Mouse (Mus musculus) forebrain, embryonic 11.5 days (tissue): ENCODE results near the gene Ndufb2. TPM values are rescaled to one million over a fixed set of nuclear protein-coding genes. Genes with fewer than 3 reads are reported as not detected.

Source experiments
- ATAC-seq: fragments of 200-750 bp; cut with Nextera tagmentation; replicated peaks from 2 replicates; pipeline ENCODE4 v1.8.0; 2017; ENCODE audit warnings: moderate TSS enrichment; ENCODE audit not compliant: low FRiP score
- DNase-seq: peaks from one replicate; pipeline ENCODE4 v3.0.0-alpha.2; 2017; ENCODE audit warnings: low spot score
- H3K27ac ChIP-seq: fragments of 300-500 bp; sonication (generic); 2 replicates; pipeline ENCODE4 v1.5.1; 2014; ENCODE audit warnings: low read depth, low read length
- H3K27me3 ChIP-seq: fragments of 300-500 bp; sonication (generic); 2 replicates; pipeline ENCODE4 v1.6.1; 2014; ENCODE audit warnings: mild to moderate bottlenecking, low read length, mixed read lengths; ENCODE audit not compliant: control insufficient read depth, insufficient read depth
- H3K36me3 ChIP-seq: fragments of 300-500 bp; sonication (generic); 2 replicates; pipeline ENCODE4 v1.6.1; 2014; ENCODE audit warnings: mild to moderate bottlenecking, low read length, moderate library complexity, mixed read lengths; ENCODE audit not compliant: control insufficient read depth, insufficient read depth
- H3K4me1 ChIP-seq: fragments of 300-500 bp; sonication (generic); replicated peaks from 2 replicates; pipeline ENCODE4 v1.6.1; 2014; ENCODE audit warnings: low read length, mixed read lengths; ENCODE audit not compliant: control insufficient read depth, insufficient read depth
- H3K4me2 ChIP-seq: fragments of 300-500 bp; sonication (generic); 2 replicates; pipeline ENCODE4 v1.6.1; 2014; ENCODE audit warnings: low read depth, mild to moderate bottlenecking, low read length, moderate library complexity, mixed read lengths; ENCODE audit not compliant: severe bottlenecking
- H3K4me3 ChIP-seq: fragments of 300-500 bp; sonication (generic); 2 replicates; pipeline ENCODE4 v1.5.1; 2014; ENCODE audit warnings: low read depth, low read length
- H3K9ac ChIP-seq: fragments of 300-500 bp; sonication (generic); 2 replicates; pipeline ENCODE4 v1.6.1; 2014; ENCODE audit warnings: low read length
- H3K9me3 ChIP-seq: fragments of 300-500 bp; sonication (generic); 2 replicates; pipeline ENCODE4 v1.6.1; 2016; ENCODE audit warnings: low read length, mixed read lengths; ENCODE audit not compliant: control insufficient read depth
- WGBS: fragments of 180-500 bp; shearing (Covaris S2); extraction: QIAGEN DNeasy Blood & Tissue Kit; methylation state at CpG from one replicate; pipeline ENCODE4 v1.1.7; 2014; 5-methylcytosine and 5-hydroxymethylcytosine counted together
- polyA plus RNA-seq: library from polyadenylated mRNA; unstranded; fragments of >200 nt; fragmentation: Nextera tagmentation; extraction: Ambion mirVana; gene quantifications from 2 replicates; pipeline ENCODE4 v1.2.1, GENCODE M21; 2014

Ndufb2 gene
- polyA plus RNA-seq, 1 experiment from 2014 or later: 222 TPM

DNA sequence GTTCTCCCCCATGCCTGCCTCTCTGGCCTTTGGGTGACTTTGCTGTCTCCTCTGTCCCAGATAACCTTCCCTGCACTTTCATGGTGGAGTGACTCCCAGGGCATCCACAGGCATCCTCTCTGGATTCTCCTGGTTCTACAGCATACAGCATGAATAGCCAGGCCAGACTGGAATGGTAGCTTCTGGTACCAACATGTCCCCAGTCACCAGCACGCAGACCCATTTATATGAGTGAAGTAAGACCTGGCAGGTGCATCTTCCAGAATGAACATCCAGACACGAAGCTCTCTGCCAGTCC is 36.8 kb upstream of the Ndufb2 start:
- 80% methylated on average over 2 of the region's 2 CpGs for WGBS
- peak overlapping the region; percentile 79 for H3K4me2 ChIP-seq
- no peaks in the 10 kb centered on the region for H3K9me3 ChIP-seq
- no peaks in the 10 kb centered on the region for H3K36me3 ChIP-seq
- DNase-seq (no peak), ATAC-seq (no peak)
- no peak overlapping the region for H3K27ac ChIP-seq
- no peak overlapping the region for H3K9ac ChIP-seq
- no peak overlapping the region for H3K4me3 ChIP-seq
- H3K4me1 ChIP-seq: peaks cover 17% of the 10 kb centered on the region
- no peaks in the 10 kb centered on the region for H3K27me3 ChIP-seq

DNA sequence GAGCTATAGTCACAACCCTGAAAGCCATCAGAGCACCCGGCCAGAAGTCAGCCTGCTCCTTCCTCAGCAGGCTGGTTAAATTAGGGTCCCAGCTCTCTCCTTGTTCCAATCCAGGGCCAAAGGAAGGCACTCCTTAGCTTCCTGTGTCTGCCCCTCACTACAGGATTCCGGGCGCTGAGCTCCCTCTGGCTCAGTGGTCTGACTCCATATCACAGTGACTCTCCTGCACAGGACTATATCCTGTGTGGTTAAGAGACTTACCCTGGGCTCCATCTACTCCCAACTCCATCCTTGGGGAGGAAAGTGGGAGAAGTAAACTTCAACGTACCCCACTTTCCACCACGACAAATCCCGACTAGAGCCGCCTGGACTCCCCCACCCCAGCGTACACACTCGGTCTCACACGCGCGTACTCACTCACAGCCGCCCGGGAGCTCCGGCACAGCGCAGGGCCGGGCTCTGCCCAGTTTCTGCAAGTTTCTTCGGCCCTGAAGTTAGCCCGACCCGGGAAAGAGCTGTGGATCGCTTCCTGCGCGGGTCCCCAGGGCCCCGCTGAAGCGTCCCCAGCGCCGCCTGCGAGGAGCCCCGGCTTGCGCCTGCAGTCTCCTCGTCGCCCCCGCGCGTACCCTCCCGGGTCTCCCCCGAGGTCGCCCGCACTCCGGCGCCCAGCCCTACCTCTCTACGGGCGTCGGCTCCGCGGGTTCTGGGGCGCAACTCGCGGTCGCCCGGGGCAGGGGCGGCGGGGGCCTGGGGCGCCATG is 35.3 kb upstream of the Ndufb2 start:
- DNase-seq (peak; percentile 81), ATAC-seq (peak; percentile 70)
- Histone ChIP-seq H3K27me3 (no peaks in the 10 kb centered on the region), H3K4me3 (peak overlapping the region; percentile 87), H3K27ac (peak overlapping the region; percentile 92), H3K9ac (peak overlapping the region; percentile 96), H3K4me2 (peak overlapping the region; percentile 79), H3K9me3 (no peaks in the 10 kb centered on the region), H3K36me3 (no peaks in the 10 kb centered on the region), H3K4me1 (peaks cover 17% of the 10 kb centered on the region)
- under 1% methylated on average over 42 of the region's 54 CpGs for WGBS

DNA sequence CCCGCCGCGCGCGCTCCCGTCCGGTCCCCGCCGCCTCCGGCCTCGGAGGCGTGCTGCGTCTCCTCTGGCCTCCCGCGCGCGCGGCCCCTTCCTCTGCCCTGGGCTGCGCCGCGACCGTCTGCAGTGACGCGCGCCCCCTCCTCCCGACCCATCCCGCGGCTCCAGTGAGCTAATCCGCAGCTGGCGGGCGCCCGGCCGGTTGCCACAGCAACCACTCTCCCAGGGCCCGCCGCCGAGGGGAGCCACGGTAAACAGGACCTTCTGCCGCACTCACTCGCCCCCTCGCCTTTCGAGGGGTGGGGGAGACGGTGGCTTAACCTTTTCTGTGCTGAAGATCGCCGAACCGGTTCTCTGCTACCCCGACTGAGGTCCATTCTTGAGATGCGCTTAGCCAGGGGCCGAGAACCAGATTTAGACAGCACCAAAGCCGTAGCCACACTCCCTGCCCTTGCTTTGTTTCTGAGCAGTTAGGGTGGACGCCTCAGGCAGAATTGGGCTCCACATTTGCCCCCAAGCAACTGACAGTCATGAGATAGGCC is 34.6 kb upstream of the Ndufb2 start, which contains the start of gene Dennd2a:
Dennd2a (minus strand) TSS at position 145 of the 539 bp plus-strand sequence.
- Histone ChIP-seq H3K36me3 (no peaks in the 10 kb centered on the region), H3K4me2 (peak within 1 kb of the TSS; percentile 79), H3K9me3 (no peaks in the 10 kb centered on the region), H3K4me3 (peak within 1 kb of the TSS; percentile 87), H3K9ac (peak within 1 kb of the TSS; percentile 96), H3K27me3 (no peaks in the 10 kb centered on the region), H3K27ac (peak within 1 kb of the TSS; percentile 92), H3K4me1 (peaks cover 17% of the 10 kb centered on the region)
- ATAC-seq (peak; percentile 95), DNase-seq (peak; percentile 97)
- 0% methylated on average over 50 of the region's 50 CpGs for WGBS

DNA sequence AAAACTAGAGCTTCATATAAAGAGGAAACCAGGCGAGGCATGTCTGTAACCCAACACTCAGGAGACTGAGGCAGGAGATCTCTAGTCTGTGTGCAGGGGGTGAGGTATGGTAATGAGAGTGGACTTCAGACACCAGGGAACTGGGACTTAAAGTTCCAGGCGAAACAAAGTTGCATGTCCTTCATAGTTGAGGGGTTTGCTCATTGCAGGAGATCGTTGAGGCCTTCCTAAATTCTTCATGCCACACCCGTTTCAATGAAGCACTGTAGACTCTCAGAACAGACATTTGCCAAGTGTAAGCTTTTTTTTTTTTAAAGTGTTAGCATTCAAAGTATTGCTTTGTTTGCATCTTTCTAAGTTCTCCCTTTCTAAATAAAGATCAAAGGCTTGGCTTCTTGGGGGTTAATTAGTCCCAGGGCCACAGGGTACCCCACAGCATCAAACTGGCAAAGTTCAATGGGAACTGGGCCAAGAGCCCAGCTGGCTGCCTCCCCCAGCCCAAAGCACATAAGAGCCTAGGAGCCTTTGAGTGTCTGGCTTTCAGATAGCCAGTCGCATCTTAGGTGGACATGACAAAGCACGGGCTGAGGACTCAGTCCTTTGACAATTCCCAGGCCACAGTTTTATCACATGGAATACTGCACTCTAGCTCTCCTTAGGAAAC is 33.0 kb upstream of the Ndufb2 start:
- Histone ChIP-seq H3K4me1 (peaks cover 17% of the 10 kb centered on the region), H3K4me2 (no peak overlapping the region), H3K36me3 (no peaks in the 10 kb centered on the region), H3K4me3 (no peak overlapping the region), H3K27me3 (no peaks in the 10 kb centered on the region; the same call in 1 of the 2 replicates), H3K27ac (no peak overlapping the region), H3K9ac (no peak overlapping the region), H3K9me3 (no peaks in the 10 kb centered on the region)
- DNase-seq (no peak), ATAC-seq (no peak)
- WGBS: 48% methylated on average over 6 of the region's 6 CpGs

DNA sequence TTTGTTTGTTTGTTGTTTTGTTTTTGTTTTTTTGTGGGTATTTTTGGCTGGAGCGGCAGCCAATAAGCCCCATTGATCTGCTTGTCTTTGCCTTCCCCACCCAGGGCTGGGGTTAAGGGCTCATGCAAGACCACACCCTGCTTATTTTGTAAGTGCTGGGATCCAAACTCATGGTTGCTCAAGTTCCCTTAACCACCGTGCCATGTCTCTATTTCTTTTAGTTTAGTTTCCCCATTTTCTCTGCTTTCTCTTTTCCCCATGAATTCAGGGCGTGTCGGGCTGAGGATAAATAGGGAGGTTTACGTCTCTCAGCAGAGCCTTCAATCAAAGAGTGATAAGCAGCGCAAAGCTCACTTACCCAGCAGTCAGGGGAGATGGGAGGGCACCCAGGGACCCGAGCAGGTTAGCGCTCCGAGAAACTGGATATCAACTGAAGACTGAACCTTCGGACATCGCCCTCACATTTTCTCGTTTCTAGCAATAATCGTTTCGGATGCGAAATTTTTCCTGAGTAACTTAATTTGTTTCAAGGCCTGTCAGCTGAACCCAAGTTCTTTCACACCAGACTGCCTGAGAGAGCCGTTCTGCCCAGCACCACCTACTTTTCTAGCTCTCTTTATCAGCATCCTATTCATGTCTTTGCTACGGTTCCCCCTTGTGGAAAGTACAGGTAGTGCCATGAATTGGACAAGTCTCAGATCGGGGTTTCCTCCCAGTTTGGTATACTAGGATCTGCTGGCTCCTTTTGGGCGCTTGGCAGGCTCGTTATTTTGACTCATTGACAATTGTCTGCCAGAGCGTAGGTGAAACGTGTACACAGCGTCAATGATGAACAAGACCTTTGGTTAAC is 30.0 kb upstream of the Ndufb2 start:
- no peak overlapping the region for H3K4me3 ChIP-seq
- no peak overlapping the region; the same call in 1 of the 2 replicates for H3K9ac ChIP-seq
- no peaks in the 10 kb centered on the region for H3K36me3 ChIP-seq
- no peaks in the 10 kb centered on the region; the same call in 1 of the 2 replicates for H3K27me3 ChIP-seq
- H3K4me1 ChIP-seq: peaks cover 9% of the 10 kb centered on the region
- no peaks in the 10 kb centered on the region for H3K9me3 ChIP-seq
- peak overlapping the region; percentile 28; the same call in 1 of the 2 replicates for H3K4me2 ChIP-seq
- H3K27ac ChIP-seq: no peak overlapping the region
- DNase-seq (peak; percentile 80), ATAC-seq (peak; percentile 48)
- WGBS: 24% methylated on average over 23 of the region's 23 CpGs

DNA sequence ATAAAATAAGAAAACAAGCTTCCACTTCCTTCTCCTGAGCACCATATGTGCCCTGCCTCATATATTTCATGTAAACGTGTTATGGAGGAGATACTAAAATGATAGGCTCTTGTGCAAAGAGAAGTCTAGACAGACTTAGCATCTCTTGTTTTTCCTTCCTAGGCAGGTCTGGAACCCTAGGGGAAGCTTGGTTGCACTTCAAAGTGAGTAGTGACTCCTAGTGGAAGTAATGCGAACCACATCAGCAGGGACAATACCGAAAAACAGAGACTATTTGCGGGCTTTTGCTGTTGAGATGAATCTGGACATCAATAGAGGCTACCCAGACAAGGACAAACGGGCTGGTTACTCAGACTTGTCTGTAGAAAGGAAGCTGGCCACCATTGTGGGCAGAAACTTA is 24.8 kb upstream of the Ndufb2 start:
- no peak overlapping the region for H3K4me2 ChIP-seq
- no peaks in the 10 kb centered on the region for H3K9me3 ChIP-seq
- no peaks in the 10 kb centered on the region for H3K4me1 ChIP-seq
- no peak overlapping the region for H3K4me3 ChIP-seq
- H3K36me3 ChIP-seq: no peaks in the 10 kb centered on the region
- no peak for ATAC-seq
- 17% methylated on average over 5 of the region's 5 CpGs for WGBS
- DNase-seq: no peak
- H3K27ac ChIP-seq: no peak overlapping the region
- H3K27me3 ChIP-seq: no peaks in the 10 kb centered on the region; the same call in 1 of the 2 replicates
- H3K9ac ChIP-seq: no peak overlapping the region

DNA sequence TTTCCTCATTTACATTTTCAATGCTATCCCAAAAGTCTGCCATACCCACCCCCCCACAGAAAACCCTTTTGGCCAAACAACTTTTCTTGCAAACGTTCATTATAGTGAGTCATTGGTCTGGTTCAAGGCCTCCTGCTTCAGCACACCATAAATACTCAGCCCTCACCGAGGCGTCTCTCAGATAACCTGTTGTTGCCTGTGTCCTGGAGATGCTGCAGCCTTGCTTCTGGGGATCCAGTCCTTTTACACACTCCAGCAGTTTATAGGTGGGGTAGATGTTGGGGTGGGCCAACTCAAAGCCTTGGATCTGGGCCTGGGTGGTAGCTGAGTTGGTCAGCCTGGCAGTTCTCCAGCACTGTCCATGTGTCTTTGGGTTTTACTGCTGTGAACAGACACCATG is 21.9 kb upstream of the Ndufb2 start:
- H3K9ac ChIP-seq: no peak overlapping the region
- H3K27me3 ChIP-seq: no peaks in the 10 kb centered on the region
- ATAC-seq (no peak), DNase-seq (no peak)
- H3K9me3 ChIP-seq: no peaks in the 10 kb centered on the region
- H3K4me2 ChIP-seq: no peak overlapping the region
- H3K4me1 ChIP-seq: no peaks in the 10 kb centered on the region
- no peaks in the 10 kb centered on the region for H3K36me3 ChIP-seq
- no peak overlapping the region for H3K27ac ChIP-seq
- 86% methylated on average over 3 of the region's 3 CpGs for WGBS
- no peak overlapping the region for H3K4me3 ChIP-seq

DNA sequence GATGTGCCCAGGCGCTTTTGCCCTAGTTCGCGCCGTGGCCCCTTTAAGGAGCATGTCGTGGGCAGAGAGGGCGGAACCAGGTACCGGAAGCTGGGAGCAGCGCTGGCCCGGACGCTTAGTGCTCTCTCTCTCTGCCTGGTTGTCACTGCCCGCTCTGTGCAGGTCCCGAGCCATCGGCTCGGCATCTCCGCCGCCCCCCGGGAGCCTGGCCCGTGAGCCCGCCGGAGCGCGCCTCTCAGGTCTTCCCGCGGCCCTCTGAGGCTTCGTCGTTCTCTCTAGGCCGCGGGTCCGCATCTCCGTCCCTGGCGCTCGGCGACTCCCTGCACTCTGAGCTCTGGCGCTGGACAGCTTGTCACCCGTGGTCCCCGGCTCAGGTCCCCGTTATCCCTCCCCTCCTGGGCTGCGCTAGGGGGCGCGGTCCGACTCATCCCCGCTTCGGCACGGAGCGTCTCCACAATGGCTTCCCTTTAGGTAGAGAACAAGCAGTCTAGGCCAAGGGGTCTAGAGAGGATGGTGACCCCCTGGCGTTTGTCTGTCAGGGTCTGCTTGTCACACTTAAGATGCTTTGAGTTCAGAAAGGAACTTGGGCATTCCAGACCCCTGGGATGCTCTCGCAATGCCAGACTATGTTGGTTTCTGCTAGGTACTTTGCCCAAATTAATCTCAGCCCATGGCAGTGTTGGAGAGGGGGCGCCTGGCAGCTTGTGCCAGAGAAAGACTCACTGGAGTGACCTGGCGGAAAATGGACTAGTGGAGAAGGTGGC is 18.4 kb upstream of the Ndufb2 start, which contains the start of gene Adck2:
Adck2 (plus strand) TSS at position 83 of the 764 bp plus-strand sequence.
- Histone ChIP-seq H3K4me3 (peak within 1 kb of the TSS; percentile 56), H3K27me3 (no peaks in the 10 kb centered on the region), H3K9ac (peak within 1 kb of the TSS; percentile 61), H3K4me2 (peak within 1 kb of the TSS; percentile 66), H3K9me3 (no peaks in the 10 kb centered on the region), H3K27ac (peak within 1 kb of the TSS; percentile 74), H3K4me1 (no peaks in the 10 kb centered on the region), H3K36me3 (no peaks in the 10 kb centered on the region)
- ATAC-seq (peak; percentile 97), DNase-seq (peak; percentile 91)
- WGBS: under 1% methylated on average over 48 of the region's 49 CpGs
